8 mouse cellular contexts compared by ENCODE assay signal in the genomic region with DNA sequence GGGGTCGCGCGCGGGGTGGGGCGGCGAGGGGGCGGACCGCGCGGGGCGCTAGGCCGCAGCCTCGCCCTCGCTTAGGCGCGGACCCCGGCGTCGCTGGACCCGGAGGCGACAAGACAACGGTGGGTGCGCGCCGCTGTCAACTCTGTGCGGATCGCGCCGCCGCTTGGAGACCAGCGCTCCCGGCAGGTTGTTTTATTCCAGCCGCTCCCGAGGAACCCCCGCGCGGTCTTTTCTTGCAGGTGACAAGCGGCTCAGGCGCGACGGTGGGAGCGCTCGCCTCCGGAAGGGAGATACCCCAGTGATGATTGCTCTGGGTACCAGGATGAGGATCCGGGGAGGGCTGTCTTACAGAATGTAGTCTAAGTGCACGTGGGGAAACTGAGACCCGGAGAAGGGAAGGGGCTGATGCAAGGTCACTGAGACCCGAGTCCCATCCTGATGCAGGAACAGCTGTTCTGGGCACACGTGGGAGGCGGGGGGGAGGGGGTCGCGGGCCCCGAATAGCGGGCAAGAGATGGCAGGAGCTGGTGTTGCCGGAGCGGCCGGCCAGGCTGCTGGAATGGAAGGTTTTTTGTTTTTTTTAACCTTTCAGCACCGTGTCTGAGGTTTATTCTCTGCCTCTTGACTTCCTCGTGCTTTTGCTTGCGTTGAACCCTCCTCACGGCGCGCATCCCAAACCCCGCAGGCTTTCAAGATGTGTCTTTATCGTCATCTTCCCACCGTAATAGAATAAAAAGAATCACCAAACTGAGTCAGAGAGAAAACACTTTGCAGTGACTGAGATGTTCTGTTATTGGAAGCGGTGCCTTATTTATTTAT. TPM values are rescaled to one million over a fixed set of nuclear protein-coding genes. Genes with fewer than 3 reads are reported as not detected.
DNase-seq lines count a peak whose midpoint lies in the region; ATAC-seq lines count a peak whose summit lies in the region.

No protein-coding gene starts in this region.

- H3K9me3 ChIP-seq in hindbrain, embryonic 13.5 days: no peaks in the 10 kb centered on the region

- ATAC-seq in cerebellum, adult (ENCODE audit: insufficient number of reproducible peaks, low FRiP score, low TSS enrichment): peak; percentile 23; the same call in 1 of the 2 replicates
- peak; percentile 83 for ATAC-seq in hindbrain, embryonic 13.5 days (ENCODE audit: low FRiP score)

- peak overlapping the region; percentile 77 for H3K27ac ChIP-seq in hindbrain, embryonic 13.5 days

- H3K36me3 ChIP-seq in hindbrain, embryonic 13.5 days: peaks cover 4% of the 10 kb centered on the region

- H3K4me2 ChIP-seq in hindbrain, embryonic 13.5 days: peak overlapping the region; percentile 93

- WGBS in hindbrain, embryonic 13.5 days: under 1% methylated on average over 67 of the region's 67 CpGs

- no peaks in the 10 kb centered on the region for H3K27me3 ChIP-seq in hindbrain, embryonic 13.5 days

- peaks cover 28% of the 10 kb centered on the region for H3K4me1 ChIP-seq in hindbrain, embryonic 13.5 days (replicated peaks)

- H3K4me3 ChIP-seq in hindbrain, embryonic 13.5 days: peak overlapping the region; percentile 95

- peak overlapping the region; percentile 94 for H3K9ac ChIP-seq in hindbrain, embryonic 13.5 days

- no peak for DNase-seq in cerebellum, postnatal 36 days
- peak; percentile 50 for DNase-seq in right cerebral cortex, postnatal 4 days
- no peak for DNase-seq in right cerebral cortex, postnatal 25 days
- DNase-seq in mesoderm, embryonic 11.5 days (ENCODE audit: low read depth, low spot score): peak; percentile 52
- DNase-seq in urinary bladder, postnatal 14 days (ENCODE audit: low spot score): no peak
- no peak for DNase-seq in gastrocnemius, postnatal 4 days (ENCODE audit: low spot score in 2 of 2)

RNA-seq across cellular contexts. Expression of gene Naa25, which starts 0.6 kb away (rescaled TPM):
- 47.7 and 51.8 TPM in 2 replicates for polyA plus RNA-seq in hindbrain, embryonic 13.5 days (2015; fragmentation: Nextera tagmentation; extraction: Ambion mirVana)
- total RNA-seq in gastrocnemius, postnatal 4 days (2021): 10 to 100 TPM; 22.3 to 23.8 TPM

RNA-seq across cellular contexts. Expression of gene Trafd1, which starts 12.9 kb away (rescaled TPM):
- 139 and 145 TPM in 2 replicates for polyA plus RNA-seq in hindbrain, embryonic 13.5 days (2015; fragmentation: Nextera tagmentation; extraction: Ambion mirVana)
- total RNA-seq in gastrocnemius, postnatal 4 days (2021): 10 to 100 TPM; 74.7 to 87.6 TPM

RNA-seq across cellular contexts. Expression of gene Tmem116, which starts 53.3 kb away (rescaled TPM):
- polyA plus RNA-seq in hindbrain, embryonic 13.5 days (2015; fragmentation: Nextera tagmentation; extraction: Ambion mirVana): 1.9 and 2.2 TPM in 2 replicates
- total RNA-seq in gastrocnemius, postnatal 4 days (2021): 10 to 100 TPM in 1 of 2 experiments, 1 to 10 TPM in 1; 9.2 to 12.7 TPM

RNA-seq across cellular contexts. Expression of gene Erp29, which starts 54.0 kb away (rescaled TPM):
- 165 and 166 TPM in 2 replicates for polyA plus RNA-seq in hindbrain, embryonic 13.5 days (2015; fragmentation: Nextera tagmentation; extraction: Ambion mirVana)
- 100 to 1,000 TPM in 1 of 2 experiments, 10 to 100 TPM in 1; 97.7 to 115 TPM for total RNA-seq in gastrocnemius, postnatal 4 days (2021)

Comparison
In these comparisons a context has a peak if more than half of its experiments do, and no peak if none do; other contexts are left out.
1. DNase-seq: peak in right cerebral cortex, postnatal 4 days (single experiment) and mesoderm, embryonic 11.5 days (single experiment); none in cerebellum, postnatal 36 days (0 of 2), right cerebral cortex, postnatal 25 days (single experiment), urinary bladder, postnatal 14 days (single experiment) and gastrocnemius, postnatal 4 days (0 of 2).